Mouse (Mus musculus) liver, embryonic 16.5 days (tissue): ENCODE results near the gene Tmem220. TPM values are rescaled to one million over a fixed set of nuclear protein-coding genes. Genes with fewer than 3 reads are reported as not detected.

Experiments
- ATAC-seq: fragments of 200-750 bp; cut with Nextera tagmentation; 2 replicates; pipeline ENCODE4 v1.8.0; 2017; ENCODE audit warnings: low read depth, mild to moderate bottlenecking, moderate number of reproducible peaks, moderate library complexity
- H3K27ac ChIP-seq: fragments of 300-500 bp; sonication (generic); 2 replicates; pipeline ENCODE4 v1.5.1; 2014; ENCODE audit warnings: mild to moderate bottlenecking, low read length
- H3K27me3 ChIP-seq: fragments of 300-500 bp; sonication (generic); 2 replicates; pipeline ENCODE4 v1.6.1; 2014; ENCODE audit warnings: low read depth, low read length, mixed read lengths; ENCODE audit not compliant: control insufficient read depth, insufficient read depth
- H3K36me3 ChIP-seq: fragments of 300-500 bp; sonication (generic); 2 replicates; pipeline ENCODE4 v1.6.1; 2014; ENCODE audit warnings: mild to moderate bottlenecking; ENCODE audit not compliant: control insufficient read depth, insufficient read depth
- H3K4me1 ChIP-seq: fragments of 300-500 bp; sonication (generic); 2 replicates; pipeline ENCODE4 v1.6.1; 2014; ENCODE audit warnings: low read depth, low read length, mixed read lengths; ENCODE audit not compliant: control insufficient read depth
- H3K4me2 ChIP-seq: fragments of 300-500 bp; sonication (generic); 2 replicates; pipeline ENCODE4 v1.6.1; 2014; ENCODE audit warnings: low read depth, low read length, mixed read lengths
- H3K4me3 ChIP-seq: fragments of 300-500 bp; sonication (generic); 2 replicates; pipeline ENCODE4 v1.5.1; 2014; ENCODE audit warnings: low read depth, mild to moderate bottlenecking, low read length
- H3K9ac ChIP-seq: fragments of 300-500 bp; sonication (generic); 2 replicates; pipeline ENCODE4 v1.6.1; 2014; ENCODE audit warnings: low read depth, low read length
- H3K9me3 ChIP-seq: fragments of 300-500 bp; sonication (generic); replicated peaks from 2 replicates; pipeline ENCODE4 v1.6.1; 2016; ENCODE audit warnings: low read length; ENCODE audit not compliant: control insufficient read depth
- WGBS: fragments of 180-500 bp; shearing (Covaris S2); extraction: QIAGEN DNeasy Blood & Tissue Kit; methylation state at CpG from one replicate; pipeline ENCODE4 v1.1.7; 2014; ENCODE audit not compliant: insufficient replicate concordance; 5-methylcytosine and 5-hydroxymethylcytosine counted together
- polyA plus RNA-seq: library from polyadenylated mRNA; unstranded; fragments of >200 nt; fragmentation: Nextera tagmentation; extraction: Ambion mirVana; gene quantifications from 2 replicates; pipeline ENCODE4 v1.2.1, GENCODE M21; 2015

The Tmem220 gene
- polyA plus RNA-seq, 1 experiment from 2014 or later = 3.3 TPM

DNA sequence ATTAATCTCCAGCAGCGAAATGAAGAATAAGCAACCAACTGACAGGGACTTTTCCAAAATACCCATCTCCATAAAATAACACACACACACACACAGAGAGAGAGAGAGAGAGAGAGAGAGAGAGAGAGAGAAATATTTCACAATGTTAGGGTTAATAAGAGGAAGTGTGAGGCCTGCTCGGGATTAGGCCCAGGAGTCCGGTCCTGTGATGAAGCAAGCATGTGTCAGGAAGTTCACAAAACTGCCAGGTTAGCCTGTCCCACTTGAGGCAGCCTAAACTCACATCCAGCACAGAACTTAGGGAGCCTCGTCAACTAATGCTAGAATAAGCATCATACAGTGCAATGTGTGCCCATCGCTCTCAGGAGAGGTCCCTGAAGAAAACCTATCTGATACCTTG lies 22.2 kb downstream of the Tmem220 start:
- no peak for ATAC-seq
- H3K27ac ChIP-seq = no peak overlapping the region
- no peaks in the 10 kb centered on the region for H3K9me3 ChIP-seq
- peaks cover 7% of the 10 kb centered on the region for H3K4me1 ChIP-seq
- H3K4me3 ChIP-seq = no peak overlapping the region
- 63% methylated on average over 5 of the region's 5 CpGs for WGBS
- no peaks in the 10 kb centered on the region for H3K36me3 ChIP-seq
- H3K4me2 ChIP-seq = no peak overlapping the region
- H3K9ac ChIP-seq = no peak overlapping the region
- no peaks in the 10 kb centered on the region for H3K27me3 ChIP-seq

DNA sequence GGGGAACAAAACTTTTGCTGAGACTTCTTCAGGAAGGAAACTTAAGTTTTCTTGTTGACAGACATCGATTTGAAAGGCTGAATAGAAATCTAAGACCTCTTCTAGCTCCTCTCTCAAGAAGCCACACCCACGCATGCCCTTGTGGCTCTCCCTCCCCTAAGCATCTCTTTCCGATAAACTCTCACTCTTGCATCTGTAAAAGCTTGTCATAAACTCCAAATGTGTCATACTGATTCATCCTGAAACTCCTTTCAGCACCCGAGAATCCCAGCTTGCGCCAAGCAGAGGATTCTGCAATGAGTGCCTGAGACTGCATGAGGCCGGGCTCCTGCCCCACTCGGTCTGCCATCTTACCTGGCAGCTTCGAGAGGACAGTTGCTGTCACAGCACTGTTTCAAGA lies 23.5 kb downstream of the Tmem220 start:
- no peak overlapping the region for H3K4me3 ChIP-seq
- H3K36me3 ChIP-seq = no peaks in the 10 kb centered on the region
- ATAC-seq = no peak
- no peak overlapping the region for H3K9ac ChIP-seq
- H3K27me3 ChIP-seq = no peaks in the 10 kb centered on the region
- H3K9me3 ChIP-seq = no peaks in the 10 kb centered on the region
- peaks cover 9% of the 10 kb centered on the region for H3K4me1 ChIP-seq
- H3K27ac ChIP-seq = no peak overlapping the region
- H3K4me2 ChIP-seq = no peak overlapping the region
- 75% methylated on average over 8 of the region's 8 CpGs for WGBS

DNA sequence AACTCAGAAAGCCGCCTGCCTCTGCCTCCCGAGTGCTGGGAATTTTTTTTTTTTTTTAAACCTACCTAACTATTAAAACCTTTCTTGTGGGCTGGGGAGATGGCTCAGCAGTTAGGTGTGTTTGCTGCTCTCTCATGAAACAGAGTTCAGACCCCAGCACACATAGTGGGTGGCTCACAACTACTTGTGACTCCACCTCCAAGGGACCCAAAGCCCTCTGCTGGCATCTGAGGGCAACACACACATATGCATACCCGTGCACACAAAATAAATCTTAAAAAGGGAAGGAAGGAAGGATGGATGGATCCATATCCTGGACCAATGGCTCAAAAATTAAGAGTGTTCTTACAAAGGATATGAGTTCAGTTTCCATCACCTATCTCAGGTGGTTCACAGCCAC lies 24.3 kb downstream of the Tmem220 start:
- Histone ChIP-seq H3K36me3 (no peaks in the 10 kb centered on the region), H3K27me3 (no peaks in the 10 kb centered on the region), H3K4me3 (no peak overlapping the region), H3K4me1 (peaks cover 12% of the 10 kb centered on the region), H3K9me3 (no peaks in the 10 kb centered on the region), H3K27ac (no peak overlapping the region), H3K4me2 (no peak overlapping the region), H3K9ac (no peak overlapping the region)
- WGBS = 73% methylated on average over 3 of the region's 3 CpGs
- ATAC-seq = no peak

DNA sequence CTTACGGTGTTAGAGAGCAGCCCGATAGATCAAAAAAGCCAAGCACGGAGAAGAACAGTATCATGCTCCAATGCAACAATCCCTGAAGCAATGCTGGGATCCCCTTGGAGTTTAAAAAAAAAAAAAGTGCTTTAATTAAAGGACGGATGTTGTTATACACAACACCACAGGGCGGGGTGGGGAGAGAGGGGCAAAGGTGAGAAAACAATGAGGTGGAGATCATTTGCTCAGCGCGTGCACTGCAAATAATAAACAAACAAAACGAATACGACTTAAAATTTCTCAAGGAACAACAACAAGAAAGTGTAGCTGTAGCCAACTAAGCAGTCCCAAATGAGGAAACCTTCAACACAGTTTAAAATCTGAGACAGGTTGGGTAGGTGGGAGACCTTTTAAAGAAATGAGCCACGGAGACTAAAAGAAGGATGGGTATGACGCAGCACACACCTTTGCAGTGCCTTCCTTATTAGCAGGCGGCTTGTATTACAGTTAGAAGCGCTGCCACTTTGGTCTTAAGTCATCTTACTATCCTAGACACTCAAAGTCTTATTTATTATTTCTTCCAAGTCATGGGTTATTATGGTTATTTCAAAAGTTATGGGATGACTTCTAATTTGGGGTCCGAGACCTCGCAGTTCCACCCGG lies 26.8 kb downstream of the Tmem220 start:
- Histone ChIP-seq H3K27ac (peak overlapping the region; percentile 76), H3K4me1 (peaks cover 12% of the 10 kb centered on the region), H3K9ac (peak overlapping the region; percentile 85), H3K27me3 (no peaks in the 10 kb centered on the region), H3K4me3 (peak overlapping the region; percentile 94), H3K9me3 (no peaks in the 10 kb centered on the region), H3K36me3 (peaks cover 6% of the 10 kb centered on the region; the same call in 1 of the 2 replicates), H3K4me2 (peak overlapping the region; percentile 82)
- WGBS = 12% methylated on average over 16 of the region's 16 CpGs
- ATAC-seq = peak; percentile 47; the same call in 1 of the 2 replicates

DNA sequence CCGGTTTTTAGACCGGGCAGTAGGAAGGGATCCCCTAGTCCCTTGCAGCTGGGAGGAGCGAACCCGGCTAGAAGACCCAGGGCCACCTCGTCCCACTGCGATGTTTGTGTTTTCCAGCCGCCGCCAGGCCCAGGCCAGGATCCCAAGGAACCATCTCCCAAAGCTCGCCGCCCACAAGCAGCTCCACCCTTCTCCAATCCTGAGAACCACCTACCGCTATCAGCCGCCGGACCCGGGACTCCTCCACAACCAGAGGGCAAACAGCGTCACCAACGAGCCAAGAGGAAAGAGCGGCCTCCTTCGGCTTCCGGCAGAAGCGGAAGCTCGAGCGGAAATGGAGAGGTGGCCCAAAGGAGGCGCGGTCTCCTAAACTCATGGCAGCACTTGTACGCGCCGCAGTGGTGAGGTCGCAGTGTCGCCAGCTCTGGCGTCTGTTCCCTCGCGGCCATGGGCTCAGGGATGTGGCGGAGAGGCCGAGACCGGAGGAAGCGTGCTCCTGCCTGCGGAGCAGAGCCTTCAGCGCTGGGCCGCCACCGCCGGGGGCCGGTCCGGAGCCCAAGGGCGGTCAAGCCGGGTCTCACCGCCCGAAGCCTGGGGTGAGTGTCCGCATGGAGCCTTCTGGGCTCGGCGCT lies 27.5 kb downstream of the Tmem220 start, which contains the start of the genes Adprm and Sco1:
Gene Adprm (minus strand): TSS at position 274 of the 632 bp plus-strand sequence.
Gene Sco1 (plus strand): TSS at position 350 of the 632 bp plus-strand sequence.
- under 1% methylated on average over 50 of the region's 50 CpGs for WGBS
- peak within 1 kb of the TSS; percentile 76 for H3K27ac ChIP-seq
- H3K27me3 ChIP-seq = no peaks in the 10 kb centered on the region
- peak; percentile 96 for ATAC-seq
- H3K9me3 ChIP-seq = no peaks in the 10 kb centered on the region
- H3K4me1 ChIP-seq = peaks cover 12% of the 10 kb centered on the region
- peak within 1 kb of the TSS; percentile 82 for H3K4me2 ChIP-seq
- H3K4me3 ChIP-seq = peak within 1 kb of the TSS; percentile 94
- peaks cover 7% of the 10 kb centered on the region; the same call in 1 of the 2 replicates for H3K36me3 ChIP-seq
- H3K9ac ChIP-seq = peak within 1 kb of the TSS; percentile 85

DNA sequence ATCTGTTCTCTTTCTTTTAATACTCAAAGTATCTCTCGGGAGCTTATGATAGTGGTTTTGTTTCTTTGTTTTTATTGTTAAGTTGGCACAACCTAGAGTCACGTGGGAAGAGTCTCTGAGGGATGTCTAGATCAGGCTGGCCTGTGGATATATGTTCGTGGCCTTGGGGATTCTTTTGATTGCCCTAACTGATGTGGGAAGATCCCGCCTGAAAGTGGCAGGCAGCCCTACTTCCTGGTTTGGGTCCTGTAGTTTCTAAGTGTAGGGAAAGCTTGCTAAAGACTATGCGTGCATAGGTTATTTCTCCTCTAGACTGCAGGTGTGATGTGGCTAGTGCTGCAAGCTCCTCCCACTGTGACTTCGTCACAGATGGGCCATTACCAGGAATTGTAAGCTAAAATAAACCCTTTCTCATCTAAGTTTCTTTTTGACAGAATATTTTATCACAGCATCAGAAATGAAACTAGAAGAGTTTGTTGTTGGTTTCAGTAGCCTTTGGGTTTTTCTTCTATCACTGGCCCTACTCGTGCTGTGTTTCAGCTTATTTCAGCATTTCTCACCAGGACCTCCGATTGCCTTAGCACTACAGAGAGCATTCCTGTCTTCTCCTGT lies 29.9 kb downstream of the Tmem220 start:
- Histone ChIP-seq H3K27me3 (no peaks in the 10 kb centered on the region), H3K36me3 (peaks cover 14% of the 10 kb centered on the region), H3K4me1 (peaks cover 12% of the 10 kb centered on the region), H3K9me3 (no peaks in the 10 kb centered on the region), H3K27ac (no peak overlapping the region), H3K4me3 (no peak overlapping the region), H3K4me2 (no peak overlapping the region), H3K9ac (no peak overlapping the region)
- no peak for ATAC-seq
- WGBS = 68% methylated on average over 8 of the region's 8 CpGs

DNA sequence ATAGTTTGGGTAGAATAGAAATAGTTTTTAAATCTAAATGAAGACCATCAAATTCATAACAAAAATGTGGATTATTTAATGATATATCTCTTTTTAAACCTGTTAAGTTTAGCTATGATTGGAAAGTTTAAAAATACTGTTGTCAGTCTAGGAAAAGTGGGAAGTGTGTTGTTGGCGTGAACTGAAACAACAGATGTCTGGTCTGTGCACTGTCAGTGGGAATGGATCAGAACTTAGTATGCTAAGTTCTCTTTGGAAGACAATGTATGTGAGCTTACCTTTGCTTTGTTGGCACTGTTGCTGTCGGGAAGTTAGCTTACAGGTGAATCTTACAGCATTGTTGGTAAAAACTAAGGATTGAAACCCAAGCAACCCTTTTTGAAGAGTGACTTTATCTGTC lies 36.4 kb downstream of the Tmem220 start:
- WGBS = 67% methylated on average over 2 of the region's 2 CpGs
- no peaks in the 10 kb centered on the region for H3K4me1 ChIP-seq
- H3K36me3 ChIP-seq = peaks cover 23% of the 10 kb centered on the region
- no peak overlapping the region for H3K4me2 ChIP-seq
- no peak overlapping the region for H3K9ac ChIP-seq
- no peak overlapping the region for H3K4me3 ChIP-seq
- H3K27ac ChIP-seq = no peak overlapping the region
- ATAC-seq = no peak
- no peaks in the 10 kb centered on the region for H3K27me3 ChIP-seq
- H3K9me3 ChIP-seq = no peaks in the 10 kb centered on the region

DNA sequence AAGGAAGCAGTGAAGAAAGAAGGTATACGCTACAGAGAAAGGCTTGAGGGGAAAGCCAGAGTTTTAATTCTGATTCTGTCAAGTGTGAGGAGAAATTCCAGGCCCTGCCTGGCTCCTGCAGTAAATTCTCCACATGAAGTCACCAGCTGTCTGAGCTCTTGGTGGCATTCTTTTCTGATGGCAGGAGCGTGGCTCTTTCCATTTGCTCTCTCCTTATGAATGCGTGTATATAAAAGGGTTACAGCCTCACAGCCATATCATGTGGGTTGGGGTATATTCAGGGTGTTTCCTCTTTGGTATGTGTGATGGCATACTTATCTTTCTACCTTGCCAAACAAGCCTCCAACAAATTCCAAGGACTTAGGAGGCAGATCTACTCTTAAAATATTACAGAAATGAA lies 37.8 kb downstream of the Tmem220 start:
- 79% methylated on average over 3 of the region's 3 CpGs for WGBS
- H3K36me3 ChIP-seq = peaks cover 17% of the 10 kb centered on the region

DNA sequence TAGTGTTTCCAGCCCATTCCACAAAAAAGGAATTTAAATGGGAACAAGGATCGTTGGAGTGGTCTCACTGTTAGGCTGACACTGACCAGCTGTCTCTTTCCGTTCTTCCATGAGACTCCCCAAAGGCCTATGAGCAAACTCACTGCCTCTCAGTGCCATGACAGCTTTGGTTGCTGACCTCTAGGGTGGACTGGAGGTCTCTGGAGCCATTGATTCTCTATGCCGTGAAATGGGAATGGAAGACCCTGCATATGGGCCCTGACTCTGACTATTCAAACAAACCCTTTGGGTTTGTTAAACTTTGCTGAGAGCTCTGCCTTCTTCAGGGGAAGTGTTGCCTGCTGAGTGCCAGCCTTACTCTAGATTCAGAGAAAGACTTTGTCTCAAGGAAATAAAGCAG lies 42.8 kb downstream of the Tmem220 start:
- Histone ChIP-seq H3K27me3 (no peaks in the 10 kb centered on the region), H3K4me1 (no peaks in the 10 kb centered on the region), H3K4me3 (no peak overlapping the region), H3K36me3 (peaks cover 13% of the 10 kb centered on the region), H3K4me2 (no peak overlapping the region), H3K27ac (no peak overlapping the region), H3K9me3 (no peaks in the 10 kb centered on the region), H3K9ac (no peak overlapping the region)
- ATAC-seq = no peak
- WGBS = 66% methylated on average over 3 of the region's 3 CpGs

More for the DNA sequence above, 37.8 kb downstream of the Tmem220 start:
- no peak for ATAC-seq
- H3K27ac ChIP-seq = no peak overlapping the region
- H3K9ac ChIP-seq = no peak overlapping the region
- H3K4me2 ChIP-seq = no peak overlapping the region
- no peaks in the 10 kb centered on the region for H3K9me3 ChIP-seq
- no peak overlapping the region for H3K4me3 ChIP-seq
- no peaks in the 10 kb centered on the region for H3K27me3 ChIP-seq
- H3K4me1 ChIP-seq = no peaks in the 10 kb centered on the region
